9 mouse cellular contexts compared by ENCODE assay signal in genomic region chr2:40478747-40479662, GRCm38 (mm10).
DNase-seq lines count a peak whose midpoint lies in the region; ATAC-seq and TF ChIP-seq lines count a peak whose summit lies in the region.
"Had no signal": no experiment of that assay in that cellular context is flagged by ENCODE, and none has a peak within 500 bp of the region (broad histone marks: within the 10 kb centered on the region; RNA-seq: fewer than 3 reads in every experiment).

No protein-coding gene starts in this region.

- intact Hi-C loops in left cerebral cortex, adult 2 months (cut with DNase I) = no loop called here

- H3K9ac ChIP-seq in hindbrain, embryonic 14.5 days = no peak overlapping the region
- no peak overlapping the region for H3K9ac ChIP-seq in hindbrain, embryonic 12.5 days
- H3K9ac ChIP-seq in embryonic facial prominence, embryonic 14.5 days (ENCODE audit: low read depth, low read length) = no peak overlapping the region
- no peak overlapping the region for H3K9ac ChIP-seq in midbrain, postnatal 0 days (replicated peaks; ENCODE audit: low read length, poor library complexity, severe bottlenecking)

- H3K9me3 ChIP-seq in hindbrain, embryonic 14.5 days (ENCODE audit: control insufficient read depth, low read length) = no peaks in the 10 kb centered on the region
- H3K9me3 ChIP-seq in hindbrain, embryonic 12.5 days (replicated peaks) = no peaks in the 10 kb centered on the region
- H3K9me3 ChIP-seq in embryonic facial prominence, embryonic 14.5 days (ENCODE audit: control insufficient read depth, low read length) = no peaks in the 10 kb centered on the region
- H3K9me3 ChIP-seq in midbrain, postnatal 0 days (ENCODE audit: low read length) = no peaks in the 10 kb centered on the region

- H3K27ac ChIP-seq in hindbrain, embryonic 14.5 days = no peak overlapping the region; the same call in 1 of the 2 replicates
- no peak overlapping the region for H3K27ac ChIP-seq in hindbrain, embryonic 12.5 days
- no peak overlapping the region for H3K27ac ChIP-seq in embryonic facial prominence, embryonic 14.5 days (replicated peaks; ENCODE audit: low read depth, low read length)
- H3K27ac ChIP-seq in midbrain, postnatal 0 days (ENCODE audit: low read depth, low read length) = no peak overlapping the region
- no peak overlapping the region for H3K27ac ChIP-seq in left cerebral cortex, adult 2 months
- H3K27ac ChIP-seq: macrophage had no signal

- DNase-seq in hindbrain, embryonic 14.5 days (ENCODE audit: low spot score) = peak; percentile 73
- peak; percentile 83 for DNase-seq in embryonic facial prominence, embryonic 14.5 days (ENCODE audit: low spot score)
- DNase-seq in kidney, adult 9 months = peak; percentile 90
- DNase-seq in midbrain, postnatal 0 days (ENCODE audit: low spot score) = peak; percentile 70
- DNase-seq in thymus, postnatal 25 days = no peak
- DNase-seq in left cerebral cortex, adult 2 months (ENCODE audit: extremely low spot score in 1 of 2, low spot score in 2 of 2) = no peak
- no peak for DNase-seq in thymus, postnatal 14 days

- no peak for TF ChIP-seq CTCF in midbrain, postnatal 0 days (IDR thresholded peaks at IDR 0.05)
- TF ChIP-seq CTCF in left cerebral cortex, adult 2 months (IDR thresholded peaks at IDR 0.05) = no peak

- 0 out of 2 replicates have a peak, but pooled peaks cover 3% of the 10 kb centered on the region for H3K4me1 ChIP-seq in hindbrain, embryonic 14.5 days (replicated peaks; ENCODE audit: control insufficient read depth, insufficient read depth, low read length)
- no peaks in the 10 kb centered on the region for H3K4me1 ChIP-seq in hindbrain, embryonic 12.5 days
- H3K4me1 ChIP-seq in embryonic facial prominence, embryonic 14.5 days (ENCODE audit: control insufficient read depth, insufficient read depth, low read length) = no peaks in the 10 kb centered on the region
- no peaks in the 10 kb centered on the region for H3K4me1 ChIP-seq in midbrain, postnatal 0 days (ENCODE audit: insufficient read depth, low read length)

- 51% methylated on average over 2 of the region's 2 CpGs for whole genome bisulfite sequencing in hindbrain, embryonic 14.5 days
- WGBS in hindbrain, embryonic 12.5 days = 73% methylated on average over 2 of the region's 2 CpGs
- WGBS in embryonic facial prominence, embryonic 14.5 days = 53% methylated on average over 2 of the region's 2 CpGs
- 20% methylated on average over 2 of the region's 2 CpGs for WGBS in midbrain, postnatal 0 days

- H3K27me3 ChIP-seq in hindbrain, embryonic 14.5 days (ENCODE audit: control insufficient read depth, insufficient read depth, low read length) = no peaks in the 10 kb centered on the region
- no peaks in the 10 kb centered on the region for H3K27me3 ChIP-seq in hindbrain, embryonic 12.5 days
- H3K27me3 ChIP-seq in embryonic facial prominence, embryonic 14.5 days (replicated peaks; ENCODE audit: control insufficient read depth, insufficient read depth, low read length) = no peaks in the 10 kb centered on the region
- no peaks in the 10 kb centered on the region for H3K27me3 ChIP-seq in midbrain, postnatal 0 days (ENCODE audit: insufficient read depth, low read length)

- no peak for ATAC-seq in hindbrain, embryonic 14.5 days (ENCODE audit: low FRiP score)
- ATAC-seq in hindbrain, embryonic 12.5 days (ENCODE audit: low FRiP score) = no peak
- peak; percentile 37; the same call in 1 of the 2 replicates for ATAC-seq in embryonic facial prominence, embryonic 14.5 days (ENCODE audit: low read depth)
- no peak for ATAC-seq in midbrain, postnatal 0 days (ENCODE audit: low FRiP score)

- H3K4me3 ChIP-seq in hindbrain, embryonic 14.5 days (replicated peaks; ENCODE audit: low read length) = no peak overlapping the region
- H3K4me3 ChIP-seq in hindbrain, embryonic 12.5 days = no peak overlapping the region
- H3K4me3 ChIP-seq in embryonic facial prominence, embryonic 14.5 days (ENCODE audit: low read depth, low read length) = no peak overlapping the region
- H3K4me3 ChIP-seq in midbrain, postnatal 0 days (ENCODE audit: low read depth, low read length) = no peak overlapping the region
- no peak overlapping the region for H3K4me3 ChIP-seq in left cerebral cortex, adult 2 months

- no peaks in the 10 kb centered on the region for H3K36me3 ChIP-seq in hindbrain, embryonic 14.5 days (replicated peaks; ENCODE audit: control insufficient read depth, insufficient read depth)
- no peaks in the 10 kb centered on the region for H3K36me3 ChIP-seq in hindbrain, embryonic 12.5 days
- H3K36me3 ChIP-seq in embryonic facial prominence, embryonic 14.5 days (ENCODE audit: control insufficient read depth, insufficient read depth, low read length) = no peaks in the 10 kb centered on the region
- H3K36me3 ChIP-seq in midbrain, postnatal 0 days (ENCODE audit: insufficient read depth, low read length) = no peaks in the 10 kb centered on the region

- H3K4me2 ChIP-seq in hindbrain, embryonic 14.5 days (replicated peaks) = no peak overlapping the region
- H3K4me2 ChIP-seq in hindbrain, embryonic 12.5 days (replicated peaks) = no peak overlapping the region
- H3K4me2 ChIP-seq in embryonic facial prominence, embryonic 14.5 days (ENCODE audit: low read depth, low read length) = no peak overlapping the region
- H3K4me2 ChIP-seq in midbrain, postnatal 0 days (ENCODE audit: low read depth, low read length, poor library complexity, severe bottlenecking) = no peak overlapping the region

Comparison
In these comparisons a context has a peak if more than half of its experiments do, and no peak if none do; other contexts are left out.
1. DNase-seq: peak in hindbrain, embryonic 14.5 days (single experiment), embryonic facial prominence, embryonic 14.5 days (single experiment), kidney, adult 9 months (single experiment) and midbrain, postnatal 0 days (single experiment); none in thymus, postnatal 25 days (single experiment), left cerebral cortex, adult 2 months (0 of 2) and thymus, postnatal 14 days (single experiment).